Mouse (Mus musculus): ENCODE measurements around the gene Lrrc37a. TPM values are rescaled to one million over a fixed set of nuclear protein-coding genes. Genes with fewer than 3 reads are reported as not detected.
"Not testable (repeated sequence)": the region's sequence is repeated elsewhere in the genome, so short reads cannot be mapped to it uniquely, and the experiment has no call there.

Gene Lrrc37a
- total RNA-seq (2018; cell fraction: chromatin; rRNA removed), result not detected
- total RNA-seq (2018; cell fraction: cytosol; rRNA removed), result not detected
- total RNA-seq (2018; cell fraction: nucleus; rRNA removed), result not detected
- not detected in 3 replicates for polyA plus RNA-seq (2018)

DNA sequence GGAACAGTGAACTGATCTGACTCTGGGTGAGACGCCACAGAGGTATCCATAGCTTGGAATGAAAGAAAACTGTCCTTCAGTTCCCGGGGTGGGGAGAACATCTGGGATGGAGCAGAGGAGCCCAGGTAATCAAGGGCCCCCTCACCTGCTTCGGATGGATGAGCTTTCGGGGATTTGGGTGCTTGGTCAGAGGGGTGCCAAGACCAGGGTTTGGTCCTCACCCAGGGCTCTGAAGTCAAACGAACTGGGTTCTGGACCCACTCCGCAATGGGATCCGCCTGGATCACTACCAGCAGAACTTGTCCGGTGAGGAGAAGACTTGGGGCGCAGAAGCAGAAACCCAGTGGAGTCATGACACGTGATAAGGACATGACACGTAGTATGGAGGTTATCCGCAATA is at the start of gene Lrrc37a:
TSS of gene Lrrc37a (minus strand) at position 101 of the 400 bp plus-strand sequence.
- no peak within 1 kb of the TSS for H3K27ac ChIP-seq
- no peaks in the 10 kb centered on the region for H3K36me3 ChIP-seq (ENCODE audit: inconsistent target)
- H3K4me3 ChIP-seq (ENCODE audit: inconsistent target), result no peak within 1 kb of the TSS
- WGBS (ENCODE audit: missing documents), result 92% methylated on average over 12 of the region's 12 CpGs
- no peaks in the 10 kb centered on the region for H3K79me2 ChIP-seq (ENCODE audit: inconsistent target)

DNA sequence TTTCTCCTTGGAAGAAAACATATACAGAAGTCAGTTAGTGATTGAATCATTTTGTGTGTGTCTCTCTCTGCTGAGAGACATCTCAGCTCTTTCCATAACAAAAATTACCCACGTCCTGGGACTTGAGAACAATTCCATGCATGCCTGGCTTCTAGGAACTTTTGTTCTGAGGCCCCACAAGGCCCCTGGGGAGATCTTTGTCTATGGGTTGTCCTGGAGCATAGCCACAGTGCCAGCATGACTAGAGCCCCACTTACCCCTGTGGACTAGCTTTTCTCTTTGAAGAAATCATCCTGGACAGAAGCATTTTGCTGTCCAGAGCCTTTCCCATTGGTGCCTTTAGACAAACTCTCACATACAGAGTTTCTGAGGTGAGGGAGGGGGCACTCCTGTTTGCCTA is 30.6 kb upstream of the Lrrc37a start:
- 69% methylated on average over 1 of the region's 1 CpGs for WGBS (ENCODE audit: missing documents)
- not testable (repeated sequence) for H3K36me3 ChIP-seq (ENCODE audit: inconsistent target); H3K27ac ChIP-seq; H3K4me3 ChIP-seq (ENCODE audit: inconsistent target); H3K79me2 ChIP-seq (ENCODE audit: inconsistent target)

DNA sequence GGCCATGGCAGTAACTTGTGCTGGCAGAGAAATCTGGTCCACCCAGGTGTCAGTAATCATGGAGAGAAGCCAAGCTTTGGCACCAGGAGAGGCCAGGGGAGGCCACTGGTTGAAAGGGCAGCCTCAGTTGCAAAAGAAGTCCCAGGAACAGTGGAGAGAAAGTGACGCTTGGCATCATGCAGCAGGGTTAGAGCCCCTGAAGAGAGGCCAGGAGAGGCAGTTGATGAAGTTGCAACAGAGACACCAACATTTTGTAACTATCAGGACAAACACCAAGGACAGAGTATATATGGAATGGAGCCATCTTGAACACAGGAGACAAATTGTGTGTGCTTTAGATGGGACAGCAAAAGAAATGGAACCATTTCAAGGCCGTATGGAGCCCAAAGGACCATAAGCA is 7.7 kb upstream of the Lrrc37a start:
- 96% methylated on average over 2 of the region's 2 CpGs for WGBS (ENCODE audit: missing documents)
- Histone ChIP-seq H3K79me2 (ENCODE audit: inconsistent target) (no peaks in the 10 kb centered on the region), H3K27ac (no peak overlapping the region), H3K36me3 (ENCODE audit: inconsistent target) (no peaks in the 10 kb centered on the region), H3K4me3 (ENCODE audit: inconsistent target) (no peak overlapping the region)

DNA sequence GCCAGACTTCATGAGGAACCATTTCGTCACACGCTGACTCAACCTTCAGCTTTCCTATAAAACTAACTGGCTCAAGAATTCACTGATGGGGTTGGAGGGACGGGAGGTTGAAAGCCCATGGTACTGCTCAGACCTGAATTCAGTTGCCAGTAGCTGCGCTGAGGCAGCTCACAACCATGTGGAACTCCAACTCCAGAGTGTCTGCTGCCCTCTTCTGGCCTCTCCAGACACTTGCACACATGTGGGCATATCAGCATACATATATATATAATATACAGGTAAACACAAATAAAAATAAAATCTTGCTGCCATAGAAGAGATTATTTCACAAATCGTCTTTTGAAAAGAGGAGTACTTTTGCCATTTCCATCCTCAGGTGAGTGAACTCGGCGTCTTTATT is 40.0 kb downstream of the Lrrc37a start:
- Histone ChIP-seq H3K36me3 (ENCODE audit: inconsistent target) (no peaks in the 10 kb centered on the region), H3K79me2 (ENCODE audit: inconsistent target) (no peaks in the 10 kb centered on the region), H3K4me3 (ENCODE audit: inconsistent target) (no peak overlapping the region), H3K27ac (no peak overlapping the region)
- WGBS (ENCODE audit: missing documents), result 89% methylated on average over 7 of the region's 7 CpGs

DNA sequence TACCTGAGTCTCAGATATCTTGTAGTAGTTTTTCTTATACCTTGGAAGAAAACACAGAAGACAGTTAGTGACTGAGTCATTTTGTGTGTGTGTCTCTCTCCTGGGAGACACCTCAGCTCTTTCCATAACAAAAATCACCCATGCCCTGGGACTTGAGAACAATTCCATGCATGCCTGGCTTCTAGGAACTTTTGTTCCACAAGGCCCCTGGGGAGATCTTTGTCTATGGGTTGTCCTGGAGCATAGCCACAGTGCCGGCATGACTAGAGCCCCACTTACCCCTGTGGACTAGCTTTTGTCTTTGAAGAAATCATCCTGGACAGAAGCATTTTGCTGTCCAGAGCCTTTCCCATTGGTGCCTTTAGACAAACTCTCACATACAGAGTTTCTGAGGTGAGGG is 53.3 kb downstream of the Lrrc37a start:
- H3K79me2 ChIP-seq (ENCODE audit: inconsistent target); H3K36me3 ChIP-seq (ENCODE audit: inconsistent target); H3K4me3 ChIP-seq (ENCODE audit: inconsistent target); H3K27ac ChIP-seq: not testable (repeated sequence)
- WGBS (ENCODE audit: missing documents), result 100% methylated on average over 1 of the region's 1 CpGs

DNA sequence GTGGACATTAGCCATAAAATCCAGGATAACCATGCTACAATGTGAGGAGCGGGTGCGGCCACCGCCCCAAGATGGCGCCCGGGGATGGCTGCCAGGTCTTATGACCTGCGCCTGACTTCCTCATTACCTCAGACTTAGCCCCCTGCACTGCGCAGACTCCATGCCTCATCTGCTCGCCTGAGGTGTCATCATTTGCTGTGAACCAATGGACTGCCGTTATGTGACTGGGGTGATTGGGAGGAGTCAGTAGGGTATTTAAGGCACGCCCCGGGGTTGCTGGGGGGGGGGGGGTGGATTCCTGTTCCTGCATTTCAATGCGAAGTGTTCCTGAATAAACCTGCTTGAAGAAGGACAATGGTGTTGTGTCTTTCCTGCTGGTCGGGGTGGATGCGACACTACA is 54.7 kb downstream of the Lrrc37a start:
- H3K79me2 ChIP-seq (ENCODE audit: inconsistent target); H3K4me3 ChIP-seq (ENCODE audit: inconsistent target); H3K27ac ChIP-seq; H3K36me3 ChIP-seq (ENCODE audit: inconsistent target): not testable (repeated sequence)
- WGBS (ENCODE audit: missing documents), result 89% methylated on average over 14 of the region's 14 CpGs

DNA sequence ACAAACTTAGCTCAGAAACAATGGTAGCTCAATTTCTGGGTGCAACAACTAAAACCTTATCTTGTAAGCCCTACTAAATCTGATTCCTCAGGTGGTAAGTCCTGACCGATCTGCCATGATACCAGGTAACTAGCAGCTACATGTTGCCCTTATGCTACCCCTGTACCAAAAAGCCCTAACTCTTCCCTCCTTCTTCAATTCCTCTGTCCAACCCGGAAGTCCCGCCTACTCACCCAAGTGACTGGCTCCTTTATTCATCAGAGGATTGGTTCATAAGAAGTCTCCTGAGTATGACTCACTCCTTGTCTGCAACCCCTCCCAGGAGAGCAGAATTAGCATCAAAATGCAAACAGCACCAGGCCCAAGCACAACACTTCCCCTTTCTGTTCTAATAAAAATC is 60.7 kb downstream of the Lrrc37a start:
- Histone ChIP-seq H3K36me3 (ENCODE audit: inconsistent target) (no peaks in the 10 kb centered on the region), H3K27ac (peak overlapping the region; percentile 87), H3K4me3 (ENCODE audit: inconsistent target) (no peak overlapping the region), H3K79me2 (ENCODE audit: inconsistent target) (no peaks in the 10 kb centered on the region)
- 55% methylated on average over 3 of the region's 3 CpGs for WGBS (ENCODE audit: missing documents)

DNA sequence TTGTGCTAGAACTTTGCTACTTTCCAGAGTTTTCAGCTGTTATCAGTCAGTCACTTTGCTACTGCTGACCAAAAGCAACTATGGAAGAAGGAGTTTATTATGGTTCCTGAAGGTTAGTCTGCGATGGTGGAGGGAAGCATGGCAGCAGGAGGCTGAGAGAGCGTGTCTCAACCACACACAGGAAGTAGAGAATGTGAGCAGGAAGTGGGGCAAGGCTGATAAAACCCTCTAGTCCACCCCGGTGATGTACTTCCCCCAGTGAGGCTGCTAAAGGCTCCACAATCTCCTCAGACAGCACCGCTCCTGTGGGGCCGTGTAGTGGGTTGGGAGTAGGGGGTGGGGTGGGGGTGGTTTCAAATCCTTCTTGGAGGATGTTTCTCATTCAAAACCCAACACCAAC is 68.1 kb downstream of the Lrrc37a start:
- no peaks in the 10 kb centered on the region for H3K36me3 ChIP-seq (ENCODE audit: inconsistent target)
- H3K79me2 ChIP-seq (ENCODE audit: inconsistent target), result no peaks in the 10 kb centered on the region
- WGBS (ENCODE audit: missing documents), result 13% methylated on average over 4 of the region's 5 CpGs
- no peak overlapping the region for H3K27ac ChIP-seq
- H3K4me3 ChIP-seq (ENCODE audit: inconsistent target), result no peak overlapping the region

DNA sequence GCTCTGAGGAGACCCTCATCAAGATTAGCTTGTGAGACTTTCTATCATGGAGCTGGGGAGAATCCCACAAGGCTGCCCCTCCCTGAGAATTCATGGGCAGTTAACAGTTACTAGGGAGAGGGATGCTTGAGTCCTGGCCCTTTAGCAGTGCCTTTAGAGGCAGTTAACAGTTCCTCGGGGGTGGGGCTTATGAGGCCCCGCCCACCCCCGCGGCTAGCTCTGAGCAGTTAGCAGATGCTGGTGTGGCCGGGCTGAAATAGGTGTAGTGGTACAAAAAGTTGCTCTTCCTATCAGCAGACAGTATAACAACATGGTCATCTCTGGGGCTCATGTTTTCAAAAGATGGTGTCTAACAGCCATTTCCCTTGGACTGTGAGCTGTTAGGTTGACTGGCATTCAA is 79.4 kb downstream of the Lrrc37a start:
- 20% methylated on average over 5 of the region's 5 CpGs for WGBS (ENCODE audit: missing documents)
- Histone ChIP-seq H3K4me3 (ENCODE audit: inconsistent target) (no peak overlapping the region), H3K79me2 (ENCODE audit: inconsistent target) (no peaks in the 10 kb centered on the region), H3K27ac (no peak overlapping the region), H3K36me3 (ENCODE audit: inconsistent target) (no peaks in the 10 kb centered on the region)

DNA sequence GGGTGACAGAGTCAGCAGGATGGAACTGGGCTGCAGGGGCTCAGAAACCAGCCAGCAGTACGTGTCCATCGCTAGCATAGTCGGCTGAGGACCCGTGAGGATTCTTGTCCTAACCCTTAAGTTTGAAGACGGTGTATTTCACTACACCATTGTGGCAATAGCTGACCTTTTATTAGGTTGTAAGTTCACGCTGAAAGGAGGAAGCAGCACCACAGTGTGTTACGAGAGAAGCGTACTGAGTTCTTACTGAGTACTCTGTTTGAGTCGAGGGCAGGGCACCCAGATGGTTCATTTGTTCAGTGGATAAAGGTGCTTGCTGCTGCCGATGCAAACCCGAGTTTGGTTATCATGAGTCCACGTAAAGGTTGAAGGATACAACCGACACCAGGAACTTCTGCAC is 84.7 kb downstream of the Lrrc37a start:
- Histone ChIP-seq H3K4me3 (ENCODE audit: inconsistent target) (no peak overlapping the region), H3K36me3 (ENCODE audit: inconsistent target) (no peaks in the 10 kb centered on the region), H3K27ac (no peak overlapping the region), H3K79me2 (ENCODE audit: inconsistent target) (no peaks in the 10 kb centered on the region)
- WGBS (ENCODE audit: missing documents), result 71% methylated on average over 13 of the region's 13 CpGs

DNA sequence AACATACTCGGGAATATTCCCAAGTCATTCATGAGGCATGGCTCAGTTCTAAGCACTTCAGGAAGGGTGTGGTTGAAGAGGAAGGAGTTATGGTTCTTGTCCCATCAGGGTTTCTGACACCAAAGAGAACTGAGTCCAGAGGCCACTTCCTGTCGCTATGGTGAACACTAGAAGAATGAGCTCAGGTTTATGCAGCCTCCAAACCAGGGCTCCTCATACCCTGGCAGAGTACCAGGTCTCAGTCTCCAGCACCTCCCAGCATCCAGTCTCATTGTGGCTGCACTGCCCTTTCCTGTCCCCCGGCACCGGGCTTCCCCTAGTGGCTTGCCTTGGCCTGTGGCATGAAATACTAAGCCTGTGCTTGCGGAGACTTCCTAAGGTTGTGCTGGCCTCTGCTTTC is 85.2 kb downstream of the Lrrc37a start:
- 26% methylated on average over 5 of the region's 5 CpGs for WGBS (ENCODE audit: missing documents)
- Histone ChIP-seq H3K36me3 (ENCODE audit: inconsistent target) (no peaks in the 10 kb centered on the region), H3K4me3 (ENCODE audit: inconsistent target) (no peak overlapping the region), H3K27ac (no peak overlapping the region), H3K79me2 (ENCODE audit: inconsistent target) (no peaks in the 10 kb centered on the region)

DNA sequence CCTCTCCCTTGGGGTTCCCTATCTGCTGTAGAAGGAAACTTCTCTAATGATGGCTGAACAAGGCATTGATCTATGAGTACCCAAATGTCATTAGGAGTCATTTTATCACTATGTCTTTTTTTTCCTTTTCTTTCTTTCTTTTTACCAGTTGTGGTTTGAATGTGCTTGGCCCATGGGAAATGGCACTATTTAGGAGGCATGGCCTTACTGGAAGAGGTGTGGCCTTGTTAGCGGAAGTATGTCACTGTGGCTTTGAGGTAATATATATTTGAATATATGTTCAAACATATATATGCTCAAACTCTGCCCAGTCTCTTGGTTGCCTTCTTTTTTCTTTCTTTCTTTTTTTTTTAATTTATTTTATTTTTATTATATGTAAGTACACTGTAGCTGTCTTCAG is 90.9 kb downstream of the Lrrc37a start:
- H3K36me3 ChIP-seq (ENCODE audit: inconsistent target), result 0 out of 2 replicates have a peak, but pooled peaks cover 10% of the 10 kb centered on the region
- no peak overlapping the region for H3K27ac ChIP-seq
- WGBS (ENCODE audit: missing documents), result 60% methylated on average over 1 of the region's 1 CpGs
- peaks cover 40% of the 10 kb centered on the region for H3K79me2 ChIP-seq (ENCODE audit: inconsistent target)
- H3K4me3 ChIP-seq (ENCODE audit: inconsistent target), result no peak overlapping the region

DNA sequence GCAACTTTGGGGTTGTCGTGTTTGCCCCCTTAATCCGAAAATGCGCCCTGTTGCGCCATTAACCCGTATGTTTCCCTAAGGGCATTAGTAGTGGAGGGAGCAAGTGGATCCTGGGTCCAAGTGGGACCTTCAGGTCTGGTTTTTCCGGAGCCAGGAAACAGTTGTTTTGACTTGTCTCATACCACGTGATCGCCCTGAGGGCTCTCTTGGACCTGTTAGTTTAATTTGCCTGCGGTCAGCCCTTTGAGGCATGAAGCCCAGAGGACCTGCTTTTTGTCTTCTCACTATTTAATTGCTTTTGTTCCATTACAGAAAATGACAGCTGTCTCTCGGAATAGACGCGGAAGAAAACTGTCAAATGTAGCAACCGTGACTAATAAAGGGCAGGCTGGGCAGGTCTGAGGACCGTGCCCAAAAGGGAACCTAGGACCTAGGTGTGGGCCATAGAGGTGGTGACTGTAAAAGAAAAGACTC is 91.4 kb downstream of the Lrrc37a start:
- peak overlapping the region; percentile 46 for H3K27ac ChIP-seq
- peaks cover 45% of the 10 kb centered on the region for H3K79me2 ChIP-seq (ENCODE audit: inconsistent target)
- 9% methylated on average over 14 of the region's 14 CpGs for WGBS (ENCODE audit: missing documents)
- peak overlapping the region; percentile 88 for H3K4me3 ChIP-seq (ENCODE audit: inconsistent target)
- peaks cover 10% of the 10 kb centered on the region; the same call in 1 of the 2 replicates for H3K36me3 ChIP-seq (ENCODE audit: inconsistent target)

DNA sequence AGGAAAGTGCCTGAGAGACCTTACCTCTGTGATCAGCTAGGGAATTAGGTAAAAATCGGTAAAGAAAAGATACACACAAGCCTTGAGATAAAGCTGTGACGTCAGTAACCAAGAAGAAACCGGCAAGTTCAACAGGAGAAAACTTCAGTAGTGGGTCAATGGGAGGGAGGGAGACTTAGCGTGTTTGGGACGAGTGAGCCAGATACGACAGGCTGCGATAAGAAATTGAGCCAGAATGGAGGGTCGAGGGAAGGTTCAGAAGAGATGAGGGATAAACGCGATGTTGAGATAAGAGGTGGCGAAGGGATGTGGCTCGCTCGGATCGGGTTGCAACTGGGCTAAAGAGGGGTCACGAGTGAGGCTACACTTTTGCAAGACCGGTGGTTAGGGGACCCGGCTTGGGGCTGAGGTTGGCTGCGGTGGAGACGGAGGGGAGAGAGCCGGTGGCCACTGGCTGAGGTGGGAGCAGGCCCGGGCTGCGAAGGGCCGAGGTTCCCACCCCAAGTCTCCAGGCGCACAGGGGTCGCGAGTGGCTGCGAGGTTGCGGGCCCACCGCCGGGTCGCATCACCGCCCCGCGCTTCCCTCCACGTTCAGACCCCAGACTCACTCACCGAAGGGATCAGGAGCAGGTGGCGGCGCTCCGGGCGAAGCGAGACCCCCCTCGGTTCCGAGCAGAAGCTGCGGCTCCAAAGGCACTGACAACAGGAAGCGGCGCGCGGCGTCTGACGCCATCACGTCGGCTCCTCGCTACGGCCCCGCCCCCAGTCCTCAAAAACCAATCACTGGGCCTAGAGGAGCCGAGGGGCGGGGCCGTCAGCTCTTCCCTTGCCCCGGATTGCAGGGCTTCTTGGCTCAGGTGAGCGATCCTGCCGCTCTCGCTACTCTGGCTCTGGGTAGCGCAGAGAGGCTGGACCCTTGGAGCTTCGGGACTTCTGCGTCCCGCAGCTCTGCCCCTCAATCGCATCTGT is 92.1 kb downstream of the Lrrc37a start, which contains the start of gene Plekhm1:
TSS of gene Plekhm1 (minus strand) at position 707 of the 969 bp plus-strand sequence.
- WGBS (ENCODE audit: missing documents), result under 1% methylated on average over 61 of the region's 67 CpGs
- peaks cover 52% of the 10 kb centered on the region for H3K79me2 ChIP-seq (ENCODE audit: inconsistent target)
- H3K4me3 ChIP-seq (ENCODE audit: inconsistent target), result peak within 1 kb of the TSS; percentile 88
- peaks cover 10% of the 10 kb centered on the region; the same call in 1 of the 2 replicates for H3K36me3 ChIP-seq (ENCODE audit: inconsistent target)
- peak within 1 kb of the TSS; percentile 55 for H3K27ac ChIP-seq

DNA sequence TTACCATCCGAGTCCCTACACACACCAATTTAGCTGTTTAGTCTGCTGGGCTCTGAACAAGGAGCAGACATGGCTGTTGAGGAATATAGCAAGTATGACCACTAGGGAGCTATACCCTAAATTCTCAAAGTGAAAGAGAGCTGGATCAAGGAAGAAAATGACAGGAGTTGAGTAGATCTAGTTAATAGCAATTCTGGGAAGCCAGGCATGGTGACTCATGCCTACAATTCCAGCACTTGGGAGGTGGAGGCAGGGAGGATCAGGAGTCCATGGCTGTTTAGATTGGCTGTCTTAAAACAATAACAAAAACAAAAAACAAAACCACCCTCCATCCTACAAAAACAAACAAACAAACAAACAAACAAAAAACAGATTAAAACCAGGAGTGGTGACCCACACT is 93.1 kb downstream of the Lrrc37a start:
- Histone ChIP-seq H3K27ac (peak overlapping the region; percentile 55; the same call in 1 of the 2 replicates), H3K36me3 (ENCODE audit: inconsistent target) (peaks cover 10% of the 10 kb centered on the region; the same call in 1 of the 2 replicates), H3K4me3 (ENCODE audit: inconsistent target) (peak overlapping the region; percentile 88), H3K79me2 (ENCODE audit: inconsistent target) (peaks cover 62% of the 10 kb centered on the region)
- 90% methylated on average over 1 of the region's 1 CpGs for WGBS (ENCODE audit: missing documents)

All from macrophage (primary cell).